Mouse (Mus musculus) Patski (cell line): ENCODE measurements around the gene Naa38. TPM values are rescaled to one million over a fixed set of nuclear protein-coding genes. Genes with fewer than 3 reads are reported as not detected.

Experiments used
- ATAC-seq: fragments of 100-300 bp; one replicate; pipeline ENCODE4 v1.8.0; 2021
- CTCF ChIA-PET: fragments of 350-600 bp; sonication (Branson Sonifier 250); formaldehyde crosslinking; loops from one replicate; lab custom pipeline; 2022; ENCODE audit warnings: inconsistent platforms; lab: Charles Lee
- POLR2A ChIA-PET: fragments of 350-600 bp; sonication (Branson Sonifier 250); formaldehyde crosslinking; loops from one replicate; lab custom pipeline; 2022; ENCODE audit warnings: antibody characterized with exemption, inconsistent platforms; lab: Charles Lee
- DNase-seq: peaks from one replicate; pipeline ENCODE4 v3.0.0-alpha.2; 2011; ENCODE audit warnings: low read depth, low spot score
- H3K27me3 ChIP-seq: fragments of 371-371 bp; one replicate; pipeline ENCODE4 v1.5.1; 2021
- CTCF ChIP-seq: fragments of 100-300 bp; IDR thresholded peaks from one replicate; pipeline ENCODE4 v1.5.1; 2021
- in situ Hi-C: fragments of 300-500 bp; cut with MboI; formaldehyde crosslinking; loops from 3 replicates; pipeline ENCODE4 v1.11.1; 2018; ENCODE audit warnings: low pct_unique_long_range_greater_than_20kb, mixed read lengths
- polyA plus RNA-seq: library from polyadenylated mRNA; unstranded; gene quantifications from one replicate; pipeline ENCODE4 v1.2.3, GENCODE M21; 2021

Gene Naa38
- polyA plus RNA-seq, 1 experiment from 2014 or later, result 128 TPM

DNA sequence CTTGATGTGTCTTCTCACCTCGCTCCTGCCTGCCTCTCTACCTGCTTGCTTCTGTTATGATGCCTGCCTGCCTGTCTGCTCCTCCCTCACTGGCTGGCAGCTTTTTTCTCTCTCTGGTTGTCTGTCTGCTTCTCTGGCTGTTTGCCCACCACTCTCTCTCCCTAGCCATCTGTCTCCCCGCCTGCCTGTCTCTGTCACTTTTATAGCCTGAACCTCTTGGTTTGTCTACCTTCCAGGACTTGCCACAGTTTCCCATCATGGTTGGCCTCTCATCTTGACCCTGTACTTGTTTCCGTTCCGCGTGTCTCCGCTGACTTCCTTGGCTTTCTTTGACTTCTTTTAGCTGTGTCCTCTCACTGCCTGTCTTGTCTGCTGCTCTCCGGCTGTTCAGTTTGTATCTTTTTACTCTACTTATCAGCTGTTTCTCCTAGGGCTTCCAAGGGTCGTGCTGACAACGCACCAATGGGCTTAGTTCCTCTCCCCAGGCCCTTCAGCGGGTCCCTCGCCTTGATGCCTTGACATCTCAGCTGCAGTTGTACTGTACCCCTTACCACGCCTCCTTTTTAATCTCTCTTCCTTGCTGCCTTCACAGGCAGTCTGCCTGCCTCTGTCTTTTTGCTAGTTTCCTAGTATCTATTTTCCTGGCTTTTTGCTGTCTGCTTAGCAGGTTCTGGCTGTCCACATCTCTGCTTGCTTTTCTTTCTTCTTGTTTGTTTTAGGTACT is 23.1 kb upstream of the Naa38 start:
- ChIA-PET CTCF (interaction anchor here (1.4 kb wide), 1 partner anchor 10 kb away, joined by 3 read pairs; no protein-coding TSS in a partner anchor), POLR2A (no interaction called here)
- in situ Hi-C loops, result no loop called here
- H3K27me3 ChIP-seq, result no peaks in the 10 kb centered on the region
- no peak for TF ChIP-seq CTCF
- ATAC-seq (no peak), DNase-seq (no peak)

DNA sequence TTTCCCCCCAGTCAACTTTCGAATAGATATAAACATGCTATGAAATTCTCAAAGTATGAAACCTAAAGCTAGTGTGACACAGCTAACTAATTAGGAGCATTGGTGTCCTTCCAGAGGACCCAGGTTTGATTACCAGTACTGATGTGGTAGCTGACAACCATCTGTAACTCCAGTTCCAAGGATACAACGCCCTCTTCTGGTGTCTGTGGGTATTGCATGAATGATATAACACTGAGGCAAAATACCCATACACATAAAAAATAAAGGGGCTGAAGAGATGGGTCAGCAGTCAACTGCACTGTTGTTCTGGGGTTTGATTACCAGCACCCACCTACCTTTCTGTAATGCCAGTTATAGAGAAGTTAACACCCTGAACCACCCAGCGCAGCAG is 22.5 kb upstream of the Naa38 start:
- no peak for TF ChIP-seq CTCF
- DNase-seq, result no peak
- CTCF ChIA-PET, result interaction anchor here (1.4 kb wide), 1 partner anchor 10 kb away, joined by 3 read pairs; no protein-coding TSS in a partner anchor

DNA sequence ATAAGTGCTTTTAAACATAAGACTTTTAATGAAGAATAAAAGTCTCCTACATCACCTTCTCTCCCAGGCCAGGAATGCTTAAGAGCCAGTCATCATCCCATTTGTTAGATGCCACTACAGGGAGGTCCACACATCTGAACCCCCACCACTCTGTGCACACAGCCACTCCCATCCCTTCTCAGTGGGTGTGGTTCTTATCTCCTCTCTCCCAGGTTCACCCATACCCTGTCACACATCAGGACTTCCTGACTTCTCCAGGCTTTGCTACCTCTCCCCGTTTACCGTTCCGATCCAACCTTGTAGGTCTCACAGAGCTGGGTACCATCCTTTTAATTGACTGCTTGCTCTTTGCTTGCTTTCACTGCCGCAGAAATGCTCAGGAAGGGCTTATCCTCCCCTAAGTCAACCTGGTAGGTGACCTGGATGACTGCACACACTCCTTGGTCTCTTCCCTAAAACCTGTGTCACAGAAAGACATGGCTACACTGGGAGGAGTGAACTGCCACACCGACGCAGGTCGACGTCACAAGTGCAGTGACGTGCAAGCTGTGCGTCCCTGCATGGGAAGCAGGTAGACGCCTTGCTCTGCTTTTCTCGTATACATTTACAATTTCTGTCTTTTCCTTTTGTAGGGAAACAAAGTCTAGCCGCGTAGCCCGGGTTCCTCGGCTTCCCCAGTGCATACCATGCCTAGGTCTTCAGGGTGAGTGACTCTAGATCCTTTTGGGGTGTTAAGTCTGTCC is 21.9 kb upstream of the Naa38 start:
- no peaks in the 10 kb centered on the region for H3K27me3 ChIP-seq
- DNase-seq, result no peak
- ChIA-PET CTCF (interaction anchor here (1.4 kb wide), 1 partner anchor 9 kb away, joined by 3 read pairs; no protein-coding TSS in a partner anchor), POLR2A (no interaction called here)
- no peak for TF ChIP-seq CTCF
- no peak for ATAC-seq
- in situ Hi-C loops, result no loop called here

More for the DNA sequence above, 22.5 kb upstream of the Naa38 start:
- in situ Hi-C loops, result no loop called here
- no peaks in the 10 kb centered on the region for H3K27me3 ChIP-seq
- POLR2A ChIA-PET, result no interaction called here
- no peak for ATAC-seq

- no peaks in the 10 kb centered on the region for H3K27me3 ChIP-seq
- DNase-seq (no peak), ATAC-seq (no peak)
- ChIA-PET CTCF (interaction anchor here (0.7 to 0.8 kb wide), 2 partner anchors 14 to 102 kb away, joined by 3 read pairs; no protein-coding TSS in a partner anchor), POLR2A (no interaction called here)
- TF ChIP-seq CTCF, result no peak
- in situ Hi-C loops, result no loop called here
Measured at GRCm38 (mm10) chr11:69375646-69376045, 19.6 kb upstream of the Naa38 start.

GRCm38 (mm10) chr11:69377766-69378165 is 17.5 kb upstream of the Naa38 start:
- DNase-seq, result no peak
- no peak for ATAC-seq
- H3K27me3 ChIP-seq, result no peaks in the 10 kb centered on the region
- in situ Hi-C loops, result no loop called here
- ChIA-PET POLR2A (interaction anchor here (0.6 kb wide), 1 partner anchor 54 kb away, joined by 3 read pairs; the partner anchor contains the start of genes Cntrob and Trappc1), CTCF (no interaction called here)
- TF ChIP-seq CTCF, result no peak

DNA sequence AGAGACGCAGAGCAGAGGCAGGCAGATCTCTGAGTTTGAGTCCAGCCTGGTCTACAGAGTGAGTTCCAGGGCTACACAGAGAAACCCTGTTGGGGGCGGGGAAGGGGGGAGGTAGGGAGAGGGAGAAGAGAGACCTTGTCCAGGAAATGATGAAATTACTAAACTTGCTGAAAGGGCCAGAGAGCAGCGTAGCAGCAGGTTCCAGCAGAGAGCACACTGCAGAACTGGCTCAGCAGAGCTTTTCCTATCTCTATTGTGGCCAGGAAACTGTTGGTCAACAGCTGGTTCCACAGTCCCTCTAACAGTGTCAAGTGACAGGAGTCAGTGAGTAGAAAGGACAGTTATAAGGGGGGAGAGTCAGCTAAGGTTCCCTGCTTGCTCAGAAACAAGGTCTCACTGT is 15.7 kb upstream of the Naa38 start:
- DNase-seq, result no peak
- CTCF ChIA-PET, result interaction anchor here (0.7 to 1.1 kb wide), 2 partner anchors 9 to 10 kb away, joined by 3 read pairs; partner anchors contain the start of gene Chd3
- no peaks in the 10 kb centered on the region for H3K27me3 ChIP-seq
- in situ Hi-C loops, result no loop called here
- no peak for ATAC-seq
- POLR2A ChIA-PET, result interaction anchor here (0.5 to 1.6 kb wide), 4 partner anchors 9 to 102 kb away, joined by 3 to 6 read pairs (median 4); no protein-coding TSS in a partner anchor
- no peak for TF ChIP-seq CTCF

DNA sequence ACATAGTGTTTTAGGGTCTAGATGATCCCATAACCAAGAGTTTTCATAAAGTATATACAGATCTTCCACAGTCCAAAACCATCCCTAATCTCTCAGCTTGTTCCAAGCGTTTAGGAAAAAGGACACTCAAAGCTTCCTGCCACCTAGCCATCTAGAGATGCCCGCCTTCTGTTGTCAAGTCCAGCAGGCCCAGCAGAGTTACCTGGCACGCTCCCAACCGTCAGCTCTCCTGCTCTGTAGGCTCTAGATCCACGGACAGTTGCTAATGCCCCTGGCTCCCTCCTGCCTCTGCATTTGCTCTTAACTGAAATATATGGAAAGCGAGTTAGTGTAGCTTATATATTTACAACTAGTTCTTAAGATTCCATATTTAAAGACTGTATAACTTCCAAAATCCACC is 13.9 kb upstream of the Naa38 start:
- ChIA-PET POLR2A (no interaction called here), CTCF (no interaction called here)
- DNase-seq (no peak), ATAC-seq (no peak)
- no peak for TF ChIP-seq CTCF
- in situ Hi-C loops, result no loop called here
- no peaks in the 10 kb centered on the region for H3K27me3 ChIP-seq

- H3K27me3 ChIP-seq, result no peaks in the 10 kb centered on the region
- ATAC-seq (peak; percentile 81), DNase-seq (peak; percentile 75)
- ChIA-PET CTCF (interaction anchor here (1.0 to 1.2 kb wide), 4 partner anchors 10 to 131 kb away, joined by 3 read pairs; no protein-coding TSS in a partner anchor), POLR2A (no interaction called here)
- in situ Hi-C loops, result no loop called here
- no peak for TF ChIP-seq CTCF
Measured at GRCm38 (mm10) chr11:69382478-69383105, 12.7 kb upstream of the Naa38 start.

DNA sequence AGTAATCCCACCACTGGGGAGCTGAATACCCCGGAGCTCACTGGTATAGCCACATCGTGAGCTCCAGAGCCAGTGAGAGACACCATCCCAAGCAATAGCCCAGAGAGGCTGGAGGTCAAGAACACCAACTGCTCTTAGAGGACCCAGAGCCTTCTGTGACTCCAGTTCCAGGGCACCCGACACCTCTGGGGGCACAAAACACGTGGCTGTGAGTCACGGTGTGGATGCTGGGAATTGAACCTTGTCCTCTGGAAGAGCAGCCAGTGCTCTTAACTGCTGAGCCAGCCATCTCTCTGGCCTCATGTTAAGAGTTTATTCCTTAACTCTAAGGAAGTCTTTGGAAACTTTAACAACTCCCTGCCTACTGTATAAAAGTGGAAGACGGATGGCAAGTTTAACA is 10.3 kb upstream of the Naa38 start:
- ChIA-PET CTCF (interaction anchor here (1.6 kb wide), 1 partner anchor 116 kb away, joined by 6 read pairs; no protein-coding TSS in a partner anchor), POLR2A (no interaction called here)
- in situ Hi-C loops, result loop anchor here (5.0 kb wide), 1 partner anchor 118 kb away; no protein-coding TSS in a partner anchor
- DNase-seq (no peak), ATAC-seq (no peak)
- H3K27me3 ChIP-seq, result no peaks in the 10 kb centered on the region
- no peak for TF ChIP-seq CTCF

- in situ Hi-C loops, result loop anchor here (5.0 kb wide), 1 partner anchor 119 kb away; no protein-coding TSS in a partner anchor
- no peak for TF ChIP-seq CTCF
- CTCF ChIA-PET, result interaction anchor here (0.8 to 1.2 kb wide), 2 partner anchors 54 to 114 kb away, joined by 3 read pairs; no protein-coding TSS in a partner anchor
- H3K27me3 ChIP-seq, result no peaks in the 10 kb centered on the region
- POLR2A ChIA-PET, result no interaction called here
- DNase-seq, result no peak
- ATAC-seq, result no peak
Measured at GRCm38 (mm10) chr11:69386758-69387157, 8.5 kb upstream of the Naa38 start.
